Mouse (Mus musculus): ENCODE data around the gene Tnpo1.
"Not testable (repeated sequence)": the region's sequence is repeated elsewhere in the genome, so short reads cannot be mapped to it uniquely, and the experiment has no call there.

Tnpo1 gene

GRCm38 (mm10) chr13:98819094-98819493 lies 107.1 kb downstream of the Tnpo1 start:
- no peak for DNase-seq (ENCODE audit: low read depth, low spot score)

DNA sequence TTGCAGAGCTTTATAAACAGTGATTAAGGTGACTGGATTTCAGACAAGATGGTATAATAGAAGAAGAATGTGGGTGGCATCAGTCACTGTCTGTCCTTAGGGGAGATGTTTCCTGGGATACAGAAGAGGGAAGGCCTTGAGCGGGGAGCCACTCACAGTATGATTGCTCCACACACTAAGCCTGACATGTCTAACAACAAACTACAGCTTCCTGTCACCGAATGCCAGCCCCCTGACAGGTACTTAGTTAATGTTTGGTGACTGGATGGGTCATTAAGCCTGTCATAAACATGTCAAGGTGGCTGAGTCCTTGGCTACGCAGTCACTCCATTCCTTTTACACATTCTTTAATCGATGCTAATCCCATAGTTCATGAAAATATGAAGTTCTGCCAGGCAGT lies 108.0 kb downstream of the Tnpo1 start:
- DNase-seq (ENCODE audit: low read depth, low spot score): no peak

GRCm38 (mm10) chr13:98817766-98818165 lies 108.4 kb downstream of the Tnpo1 start:
- DNase-seq (ENCODE audit: low read depth, low spot score): no peak

DNA sequence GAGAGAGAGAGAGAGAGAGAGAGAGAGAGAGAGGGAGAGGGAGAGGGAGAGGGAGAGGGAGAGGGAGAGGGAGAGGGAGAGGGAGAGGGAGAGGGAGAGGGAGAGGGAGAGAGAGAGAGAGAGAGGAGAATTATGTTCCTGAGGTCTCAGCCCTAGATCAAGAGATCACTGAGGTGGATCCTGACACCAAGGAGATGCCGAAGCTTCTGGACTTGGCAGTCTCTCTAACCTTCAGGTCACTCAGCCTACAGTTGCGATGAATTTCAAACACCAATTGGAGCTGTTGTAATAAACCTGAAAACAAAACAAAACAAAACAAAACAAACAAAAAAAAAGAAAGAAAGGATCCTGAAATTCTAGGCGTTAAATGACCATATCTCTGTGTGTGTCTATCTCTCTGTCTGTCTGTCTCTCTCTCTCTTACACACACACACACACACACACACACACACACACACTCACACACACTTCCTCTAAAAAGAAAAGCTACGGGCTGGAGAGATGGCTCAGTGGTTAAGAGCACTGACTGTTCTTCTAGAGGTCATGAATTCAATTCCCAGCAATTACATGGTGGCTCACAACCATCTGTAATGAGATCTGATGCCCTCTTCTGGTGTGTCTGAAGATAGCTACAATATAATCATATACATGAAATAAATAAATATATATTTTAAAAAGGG lies 109.1 kb downstream of the Tnpo1 start:
- DNase-seq (ENCODE audit: low read depth, low spot score): not testable (repeated sequence)

- no peak for DNase-seq (ENCODE audit: low read depth, low spot score)
These were observed 109.6 kb downstream of the Tnpo1 start for GRCm38 (mm10) chr13:98816571-98816970.

DNA sequence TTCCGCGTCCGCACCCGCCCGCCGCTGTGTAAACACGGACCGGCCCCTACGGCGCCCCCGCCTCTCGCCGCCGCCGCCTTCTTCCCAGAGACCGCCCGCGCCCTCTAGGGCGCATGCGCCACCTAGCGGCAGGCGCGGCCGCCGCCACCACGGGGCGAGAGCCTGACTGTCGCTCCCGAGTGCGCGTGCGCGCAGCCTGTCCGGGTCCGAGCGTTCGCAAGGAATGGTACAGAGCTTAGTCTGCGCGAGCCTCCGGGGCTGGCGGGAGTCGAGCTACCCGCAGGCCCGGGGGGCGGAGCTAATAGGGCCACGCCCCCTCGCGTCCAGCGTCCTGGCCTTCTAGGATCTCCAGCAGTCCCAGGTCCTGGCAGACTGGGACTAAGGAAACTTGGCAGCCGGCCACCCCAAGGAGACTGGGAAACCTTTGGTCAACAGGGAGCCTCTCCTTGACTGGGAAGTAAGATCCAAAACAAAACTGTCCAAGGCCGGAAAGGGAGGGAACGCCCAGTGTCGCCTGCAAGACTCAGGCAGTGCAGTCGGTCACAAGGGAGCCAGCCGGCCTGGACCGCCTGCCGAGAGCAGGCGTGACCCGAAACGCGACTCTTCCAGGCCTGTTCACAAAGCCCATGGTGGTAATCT lies 110.9 kb downstream of the Tnpo1 start, which contains the start of gene Fcho2:
Gene Fcho2 (minus strand): TSS at position 303 of the 639 bp plus-strand sequence.
- peak; percentile 99 for DNase-seq (ENCODE audit: low read depth, low spot score)

DNA sequence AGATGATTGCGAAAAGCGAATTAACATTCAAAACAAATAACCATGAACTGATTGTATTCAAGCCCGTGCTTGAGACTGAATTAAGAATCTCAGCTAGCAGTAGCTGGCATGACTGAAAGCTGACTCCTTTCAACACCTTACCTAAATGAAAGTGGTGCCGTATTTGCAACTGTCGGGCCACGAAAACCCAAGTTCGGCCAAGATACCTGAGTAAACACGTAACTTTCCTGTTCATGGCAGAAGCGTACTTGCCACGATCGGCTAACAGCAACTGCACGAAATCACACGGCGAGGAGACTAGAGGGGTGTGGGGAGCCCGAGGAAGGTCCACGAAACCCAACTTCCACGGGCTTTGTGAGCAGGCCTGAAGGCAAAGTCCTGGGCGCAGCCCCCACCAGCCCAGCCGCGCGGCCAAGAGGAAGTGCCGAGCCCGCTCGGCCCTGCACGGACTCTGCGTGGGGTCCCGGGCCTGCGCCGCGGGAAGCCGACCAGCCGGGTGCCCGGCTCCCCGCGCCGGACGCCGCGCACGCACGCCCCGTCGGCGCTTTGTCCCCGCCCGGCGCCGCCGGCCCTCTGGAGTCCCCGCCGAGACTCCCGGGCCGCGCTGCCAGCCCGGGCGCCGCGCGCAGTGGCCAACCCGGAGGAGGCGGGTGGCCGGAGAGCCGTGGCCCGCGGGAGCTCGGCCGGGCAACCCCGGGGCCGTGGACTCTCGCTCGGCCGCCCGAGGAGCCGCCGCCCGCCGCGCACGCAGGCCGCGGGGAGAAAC lies 111.7 kb downstream of the Tnpo1 start:
- peak; percentile 74 for DNase-seq (ENCODE audit: low read depth, low spot score)

- DNase-seq (ENCODE audit: low read depth, low spot score): peak; percentile 58
These were observed 112.4 kb downstream of the Tnpo1 start for GRCm38 (mm10) chr13:98813596-98814274.

DNA sequence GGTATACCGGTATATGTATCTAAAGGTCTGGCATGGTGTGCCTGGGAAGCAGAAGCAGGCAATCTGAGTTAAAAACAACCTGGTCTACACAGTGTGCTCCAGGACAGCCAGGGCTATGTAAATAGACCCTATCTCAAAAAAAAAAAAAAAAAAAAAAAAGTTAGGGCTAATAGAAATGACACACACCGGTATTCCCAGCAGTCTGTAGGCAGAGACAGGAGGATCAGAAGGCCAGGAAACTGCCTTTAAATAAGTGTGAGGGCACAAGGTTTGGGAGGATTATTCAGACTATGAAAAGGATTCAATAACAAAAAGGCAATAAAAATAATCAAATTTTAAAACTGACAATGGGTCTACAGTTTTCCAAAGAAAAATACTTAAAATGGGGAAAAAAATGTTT lies 113.0 kb downstream of the Tnpo1 start:
- no peak for DNase-seq (ENCODE audit: low read depth, low spot score)

GRCm38 (mm10) chr13:98812285-98812684 lies 113.9 kb downstream of the Tnpo1 start:
- DNase-seq (ENCODE audit: low read depth, low spot score): peak; percentile 49

GRCm38 (mm10) chr13:98810143-98810542 lies 116.0 kb downstream of the Tnpo1 start:
- DNase-seq (ENCODE audit: low read depth, low spot score): no peak

GRCm38 (mm10) chr13:98809087-98809486 lies 117.1 kb downstream of the Tnpo1 start:
- no peak for DNase-seq (ENCODE audit: low read depth, low spot score)

DNA sequence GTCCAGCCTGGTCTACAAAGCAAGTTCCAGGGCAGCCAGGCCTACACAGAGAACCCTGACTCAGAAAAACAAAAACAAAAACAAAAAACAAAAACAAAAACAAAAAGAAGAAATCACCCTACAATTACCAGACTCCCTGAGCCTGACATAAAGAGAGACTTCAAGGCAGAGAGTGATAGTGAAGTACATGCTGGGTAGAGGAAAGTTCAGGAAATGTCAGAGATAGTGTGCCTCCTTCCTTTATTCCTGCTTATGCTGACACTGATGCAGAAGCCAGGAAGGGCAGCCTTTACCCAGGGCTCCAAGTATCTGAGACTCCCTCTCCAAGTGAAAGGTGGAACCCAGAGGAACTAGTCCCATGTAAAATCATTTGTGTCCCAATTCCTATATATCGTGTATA lies 121.7 kb downstream of the Tnpo1 start:
- DNase-seq (ENCODE audit: low read depth, low spot score): no peak

GRCm38 (mm10) chr13:98803699-98804098 lies 122.5 kb downstream of the Tnpo1 start:
- no peak for DNase-seq (ENCODE audit: low read depth, low spot score)

- DNase-seq (ENCODE audit: low read depth, low spot score): no peak
These were observed 123.2 kb downstream of the Tnpo1 start for GRCm38 (mm10) chr13:98802957-98803356.

DNA sequence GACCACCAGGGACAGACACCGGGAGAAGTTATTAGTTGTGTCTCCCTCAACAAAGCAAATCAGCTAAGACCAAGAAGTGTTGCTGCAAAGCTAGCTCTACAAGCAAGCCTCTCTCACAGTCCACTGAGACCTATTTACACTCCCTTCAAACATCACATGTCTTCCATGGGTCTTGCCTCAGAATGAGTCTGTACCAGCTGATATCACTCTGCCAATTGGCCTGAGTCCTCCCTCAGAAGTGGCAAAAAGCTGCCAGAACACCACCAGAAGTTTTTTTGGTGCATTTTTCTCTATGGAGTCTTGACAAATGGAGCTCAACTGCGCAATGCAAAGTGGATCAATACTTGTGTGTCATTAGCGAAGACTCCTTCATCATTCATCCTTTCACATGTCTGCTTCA lies 130.7 kb downstream of the Tnpo1 start:
- DNase-seq (ENCODE audit: low read depth, low spot score): no peak

- no peak for DNase-seq (ENCODE audit: low read depth, low spot score)
These were observed 133.3 kb downstream of the Tnpo1 start for GRCm38 (mm10) chr13:98792864-98793263.

DNA sequence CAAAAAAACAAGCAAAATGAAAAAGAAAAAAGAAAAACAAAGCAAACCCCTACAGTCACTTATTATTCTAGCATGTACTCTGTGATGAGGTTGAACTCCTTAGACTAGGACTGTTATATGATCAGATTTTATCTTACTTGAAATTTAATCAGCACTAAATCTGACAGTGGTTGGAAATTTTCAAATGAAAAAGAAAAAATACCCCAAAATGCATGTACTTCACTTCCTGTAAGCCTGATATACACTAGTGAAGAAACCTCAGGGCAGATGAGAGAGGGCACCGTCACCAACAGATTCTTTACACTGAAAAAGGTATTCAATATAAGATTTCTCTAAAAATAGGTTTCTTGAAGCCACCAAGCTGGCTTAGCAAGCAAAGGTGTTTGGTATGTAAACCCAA lies 134.5 kb downstream of the Tnpo1 start:
- DNase-seq (ENCODE audit: low read depth, low spot score): no peak

Measured in A20 (cell line).